Mouse (Mus musculus): ENCODE measurements around the gene Vmn1r172. TPM values are rescaled to one million over a fixed set of nuclear protein-coding genes. Genes with fewer than 3 reads are reported as not detected.

Gene Vmn1r172
- not detected for polyA plus RNA-seq (2014; fragmentation: Illumina TruSeq; extraction: RNeasy Lipid Tissue Mini Kit (QIAGEN cat#74804))

DNA sequence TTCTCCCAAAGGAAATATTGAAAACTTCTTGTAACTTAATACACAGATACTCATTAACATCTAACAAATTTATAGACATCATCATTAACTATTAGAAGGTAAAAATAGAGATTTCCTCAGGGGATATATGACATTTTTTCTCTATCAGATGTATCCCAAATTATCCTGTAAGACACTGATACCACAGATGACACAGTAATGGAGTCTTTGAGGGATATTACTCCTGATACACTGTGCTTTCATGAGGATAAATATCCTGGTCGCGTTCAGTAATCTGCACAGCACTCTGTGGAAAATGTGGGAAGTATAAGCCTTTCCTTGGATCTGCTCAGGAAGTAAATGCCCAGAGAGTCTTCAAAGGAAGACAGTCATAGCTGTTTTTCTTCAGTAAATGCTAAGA, at the start of gene Vmn1r172:
Vmn1r172 (plus strand) TSS at position 301 of the 400 bp plus-strand sequence.

DNA sequence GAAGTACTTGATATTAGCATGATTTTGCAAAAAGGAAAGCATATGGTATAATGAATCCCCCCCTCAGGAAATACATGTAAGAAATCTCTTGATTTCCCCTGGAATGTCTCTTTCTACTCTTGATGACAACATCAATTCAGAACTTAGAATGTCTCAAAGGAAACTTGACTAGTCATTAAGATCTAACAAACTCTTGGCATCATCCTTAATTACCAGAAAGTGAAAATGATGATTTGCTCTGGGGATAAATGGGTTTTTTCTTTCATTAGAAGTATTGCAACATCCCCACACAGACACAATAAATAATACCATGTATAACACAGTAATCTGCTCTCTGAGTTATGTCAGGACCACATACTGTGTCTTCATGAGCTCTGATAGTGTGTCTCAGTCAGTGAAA, 27.7 kb upstream of the Vmn1r172 start, which contains the start of gene Vmn1r171:
Vmn1r171 (plus strand) TSS at position 301 of the 400 bp plus-strand sequence.

DNA sequence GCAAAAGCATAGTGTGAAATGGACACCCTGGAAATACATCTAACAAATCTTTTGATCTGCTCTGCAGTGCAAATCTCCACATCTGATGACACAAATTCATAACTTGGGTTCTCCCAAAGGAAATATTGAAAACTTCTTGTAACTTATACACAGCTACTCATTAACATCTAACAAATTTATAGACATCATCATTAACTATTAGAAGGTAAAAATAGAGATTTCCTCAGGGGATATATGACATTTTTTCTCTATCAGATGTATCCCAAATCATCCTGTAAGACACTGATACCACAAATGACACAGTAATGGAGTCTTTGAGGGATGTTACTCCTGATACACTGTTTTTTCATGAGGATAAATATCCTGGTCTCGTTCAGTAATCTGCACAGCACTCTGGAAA, 42.3 kb downstream of the Vmn1r172 start, which contains the start of gene Vmn1r173:
Vmn1r173 (plus strand) TSS at position 301 of the 400 bp plus-strand sequence.

Other genes starting within 250 kb of the Vmn1r172 start
- gene Vmn1r167, start 151.1 kb upstream of the Vmn1r172 start, polyA plus RNA-seq (2014; fragmentation: Illumina TruSeq; extraction: RNeasy Lipid Tissue Mini Kit (QIAGEN cat#74804)) = not detected
- not detected for gene Vmn1r168, start 118.6 kb upstream of the Vmn1r172 start, polyA plus RNA-seq (2014; fragmentation: Illumina TruSeq; extraction: RNeasy Lipid Tissue Mini Kit (QIAGEN cat#74804))
- gene Vmn1r169, start 82.8 kb upstream of the Vmn1r172 start, polyA plus RNA-seq (2014; fragmentation: Illumina TruSeq; extraction: RNeasy Lipid Tissue Mini Kit (QIAGEN cat#74804)) = not detected
- gene Vmn1r170, start 52.1 kb upstream of the Vmn1r172 start, polyA plus RNA-seq (2014; fragmentation: Illumina TruSeq; extraction: RNeasy Lipid Tissue Mini Kit (QIAGEN cat#74804)) = not detected
- gene Vmn1r171, start 27.6 kb upstream of the Vmn1r172 start, polyA plus RNA-seq (2014; fragmentation: Illumina TruSeq; extraction: RNeasy Lipid Tissue Mini Kit (QIAGEN cat#74804)) = not detected
- not detected for gene Vmn1r173, start 42.4 kb downstream of the Vmn1r172 start, polyA plus RNA-seq (2014; fragmentation: Illumina TruSeq; extraction: RNeasy Lipid Tissue Mini Kit (QIAGEN cat#74804))
- gene Vmn1r174, start 94.0 kb downstream of the Vmn1r172 start, polyA plus RNA-seq (2014; fragmentation: Illumina TruSeq; extraction: RNeasy Lipid Tissue Mini Kit (QIAGEN cat#74804)) = not detected
- not detected for gene Vmn1r175, start 152.3 kb downstream of the Vmn1r172 start, polyA plus RNA-seq (2014; fragmentation: Illumina TruSeq; extraction: RNeasy Lipid Tissue Mini Kit (QIAGEN cat#74804))
- not detected for gene Vmn1r176, start 179.1 kb downstream of the Vmn1r172 start, polyA plus RNA-seq (2014; fragmentation: Illumina TruSeq; extraction: RNeasy Lipid Tissue Mini Kit (QIAGEN cat#74804))
- not detected for gene Vmn1r177, start 208.1 kb downstream of the Vmn1r172 start, polyA plus RNA-seq (2014; fragmentation: Illumina TruSeq; extraction: RNeasy Lipid Tissue Mini Kit (QIAGEN cat#74804))
- not detected for gene Vmn1r178, start 233.7 kb downstream of the Vmn1r172 start, polyA plus RNA-seq (2014; fragmentation: Illumina TruSeq; extraction: RNeasy Lipid Tissue Mini Kit (QIAGEN cat#74804))

Data from ovary, adult 10 weeks (tissue).